In genomic region chr11:100574708-100575483, GRCm38 (mm10) we compare ENCODE assay signal across 8 mouse cellular contexts. TPM values are rescaled to one million over a fixed set of nuclear protein-coding genes. Genes with fewer than 3 reads are reported as not detected.
DNase-seq lines count a peak whose midpoint lies in the region; ATAC-seq lines count a peak whose summit lies in the region.

Gene Cnp (plus strand): TSS chr11:100574904.

- peaks cover 6% of the 10 kb centered on the region; the same call in 1 of the 2 replicates for H3K27me3 ChIP-seq in hindbrain, embryonic 15.5 days

- H3K9me3 ChIP-seq in hindbrain, embryonic 15.5 days = no peaks in the 10 kb centered on the region

- ATAC-seq in hindbrain, embryonic 15.5 days (ENCODE audit: low FRiP score, low read depth) = peak; percentile 68; the same call in 1 of the 2 replicates

- peak within 1 kb of the TSS; percentile 68 for H3K27ac ChIP-seq in hindbrain, embryonic 15.5 days (replicated peaks)

- WGBS in hindbrain, embryonic 15.5 days = 2% methylated on average over 47 of the region's 47 CpGs

- peak within 1 kb of the TSS; percentile 58 for H3K4me3 ChIP-seq in hindbrain, embryonic 15.5 days

- DNase-seq in NIH3T3 (ENCODE audit: low read depth) = peak; percentile 44
- peak; percentile 66 to 82 for DNase-seq in cerebellum, postnatal 25 days
- DNase-seq in gastrocnemius, adult 18-20 months (ENCODE audit: low spot score) = peak; percentile 66
- peak; percentile 63 to 66 for DNase-seq in layer of hippocampus, postnatal 36 days
- peak; percentile 88 for DNase-seq in lung, postnatal 36 days
- DNase-seq in retina, postnatal 1 day = peak; percentile 82
- peak; percentile 67 for DNase-seq in urinary bladder, adult 2 months (ENCODE audit: low spot score)

- H3K4me1 ChIP-seq in hindbrain, embryonic 15.5 days (replicated peaks) = peaks cover 36% of the 10 kb centered on the region

- H3K4me2 ChIP-seq in hindbrain, embryonic 15.5 days = peak within 1 kb of the TSS; percentile 83

- H3K9ac ChIP-seq in hindbrain, embryonic 15.5 days = peak within 1 kb of the TSS; percentile 51

- H3K36me3 ChIP-seq in hindbrain, embryonic 15.5 days = no peaks in the 10 kb centered on the region

RNA-seq across cellular contexts. Expression of gene Cnp, which starts in this region (rescaled TPM):
- total RNA-seq in gastrocnemius, adult 18-20 months (2021) = 1 to 10 TPM; 3.8 to 5.0 TPM
- polyA plus RNA-seq in hindbrain, embryonic 15.5 days (2015; fragmentation: Nextera tagmentation; extraction: Ambion mirVana) = 60.1 and 61.3 TPM in 2 replicates
- total RNA-seq in layer of hippocampus, postnatal 36 days (2021) = 100 to 1,000 TPM; 246 to 256 TPM
- polyA plus RNA-seq in urinary bladder, adult 2 months (2012; rRNA removed) = 34.9 and 36.0 TPM in 2 replicates

Comparison
In these comparisons a context has a peak if more than half of its experiments do, and no peak if none do; other contexts are left out.
1. Peak in every context shown above with its lines: DNase-seq, ATAC-seq, H3K4me3 ChIP-seq and H3K27ac ChIP-seq.
2. RNA of gene Cnp (total RNA-seq): 246 to 256 TPM in layer of hippocampus, postnatal 36 days; 3.8 to 5.0 TPM in gastrocnemius, adult 18-20 months; every median in the first group is over 10 times any median in the second.